Mouse (Mus musculus) neural tube, postnatal 0 days (tissue): Measurements from ENCODE around the gene Bcl2l2. TPM values are rescaled to one million over a fixed set of nuclear protein-coding genes. Genes with fewer than 3 reads are reported as not detected.

Experiments used
- polyA plus RNA-seq: library from polyadenylated mRNA; unstranded; fragments of >200 nt; fragmentation: Nextera tagmentation; extraction: Ambion mirVana; gene quantifications from 2 replicates; pipeline ENCODE4 v1.2.1, GENCODE M21; 2015

The Bcl2l2 gene
- polyA plus RNA-seq = 4.3 and 5.6 TPM in 2 replicates

DNA sequence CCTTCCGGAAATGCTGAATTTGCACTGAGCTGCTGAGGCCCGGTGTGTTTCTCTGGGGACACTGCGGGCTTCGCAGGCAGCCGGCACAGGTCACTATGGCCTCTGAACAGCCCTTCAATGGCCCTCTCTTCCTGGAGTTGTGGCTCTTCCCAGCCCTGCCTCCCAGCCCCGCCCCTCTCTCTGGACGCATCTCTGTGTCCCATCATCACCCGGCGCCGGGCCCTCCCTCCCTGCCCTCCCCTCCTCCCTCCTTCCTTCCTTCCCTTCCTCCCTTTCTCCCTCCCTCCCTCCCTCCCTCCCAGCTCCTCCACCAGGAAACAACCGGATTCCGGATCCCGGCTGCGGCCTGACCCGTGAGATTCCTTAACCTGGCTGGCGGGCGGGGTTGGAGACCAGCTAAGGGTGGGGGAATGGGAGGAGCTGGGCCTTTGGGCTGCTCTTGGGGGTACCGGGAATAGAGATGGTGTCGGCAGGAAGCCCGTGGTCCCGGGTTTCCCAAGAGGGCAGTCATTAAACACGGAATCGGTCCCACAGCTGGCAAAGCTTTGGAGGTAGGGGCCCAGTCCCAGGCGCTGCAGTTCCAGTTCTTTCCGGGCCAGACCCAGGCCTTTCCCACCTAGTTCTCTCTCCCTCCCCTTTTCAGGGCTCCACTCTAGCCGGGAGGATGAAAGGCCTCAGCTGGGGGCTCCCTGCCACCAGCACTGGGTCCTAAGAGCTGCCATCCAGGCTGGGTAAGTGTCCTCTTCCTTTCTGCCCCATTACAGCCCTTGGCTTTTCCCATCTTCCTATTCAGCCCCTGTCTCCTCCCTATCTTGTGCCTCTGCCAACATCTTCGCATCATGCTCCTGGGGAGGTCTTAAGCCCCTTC lies at the start of gene Bcl2l2, which contains the start of gene Gm20521:
Gene Bcl2l2 (plus strand): TSS at position 224 of the 868 bp plus-strand sequence.
Gene Gm20521 (plus strand): TSS at position 288 of the 868 bp plus-strand sequence.

DNA sequence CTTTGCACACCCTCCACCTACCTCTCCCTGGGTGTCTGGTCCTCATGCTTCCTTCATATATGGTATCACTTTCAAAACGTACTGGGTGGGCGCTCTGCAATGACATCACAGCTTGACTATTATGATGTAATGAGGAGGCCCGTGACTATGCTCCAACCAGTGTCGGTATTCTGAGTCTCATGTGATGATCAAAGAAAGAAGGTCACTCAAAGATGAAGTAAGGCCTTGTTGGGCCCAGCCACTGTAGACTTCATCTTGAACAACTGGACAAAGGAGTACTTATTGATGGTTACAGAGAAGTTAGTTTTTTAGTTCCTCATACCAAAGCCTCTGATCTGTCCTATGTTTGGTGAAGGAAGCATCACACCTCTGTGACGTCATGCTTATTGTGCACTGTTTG lies 12.3 kb upstream of the Bcl2l2 start, which contains the start of gene Homez:
Gene Homez (minus strand): TSS at position 101 of the 400 bp plus-strand sequence.

DNA sequence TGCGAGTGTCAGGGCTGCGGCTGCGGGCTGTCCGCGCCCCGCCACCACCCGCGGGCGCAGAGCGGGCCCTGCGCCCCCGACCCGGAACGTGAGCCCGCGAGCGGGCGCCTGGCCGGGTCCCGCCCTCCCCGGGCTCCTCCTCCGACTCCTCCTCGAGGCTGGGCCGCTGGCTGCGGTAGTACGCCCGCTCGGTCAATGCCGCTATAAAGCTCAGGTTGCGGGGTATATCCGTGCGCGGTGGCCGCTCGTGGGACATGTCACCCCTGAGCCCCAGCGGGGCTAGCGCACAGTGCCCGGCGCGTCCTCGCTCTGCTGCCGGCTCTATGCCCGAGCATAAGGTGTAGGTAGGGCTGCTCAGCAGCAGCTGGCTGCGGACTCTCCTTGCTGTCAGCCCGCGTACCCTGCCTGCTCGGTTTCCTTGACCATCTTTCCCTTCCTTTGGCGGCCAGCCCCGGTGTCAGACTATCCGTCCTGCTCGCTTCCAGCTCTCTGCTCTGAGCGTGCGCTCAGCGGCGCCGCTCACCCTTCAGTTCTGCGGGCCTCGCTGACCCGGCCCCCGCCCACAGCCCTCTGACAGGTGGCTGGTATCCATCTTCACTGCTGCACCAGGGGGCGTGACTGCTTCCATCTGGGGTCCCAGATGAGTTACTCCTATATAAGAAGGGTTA lies 6.0 kb upstream of the Bcl2l2 start, which contains the start of gene Ppp1r3e:
Gene Ppp1r3e (minus strand): TSS at position 503 of the 668 bp plus-strand sequence.

DNA sequence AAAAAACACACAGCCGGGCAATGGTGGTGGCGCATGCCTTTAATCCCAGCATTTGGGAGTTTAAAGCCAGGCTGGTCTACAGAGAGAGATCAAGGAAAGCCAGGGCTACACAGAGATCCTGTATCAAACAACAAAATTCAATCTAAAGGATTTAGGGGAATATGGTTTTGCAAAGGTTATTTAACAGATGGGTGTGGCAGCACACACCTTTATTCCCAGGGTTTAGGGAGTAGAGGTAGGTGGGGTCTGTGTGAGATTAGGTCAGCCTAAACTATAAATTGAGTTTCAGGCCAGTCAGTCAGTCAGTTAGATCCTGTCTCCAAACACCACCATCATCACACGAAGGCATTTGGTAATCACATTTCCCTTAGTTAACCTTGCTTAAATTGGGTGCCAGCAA lies 9.0 kb downstream of the Bcl2l2 start, which contains the start of gene Pabpn1:
Gene Pabpn1 (plus strand): TSS at position 301 of the 400 bp plus-strand sequence.

DNA sequence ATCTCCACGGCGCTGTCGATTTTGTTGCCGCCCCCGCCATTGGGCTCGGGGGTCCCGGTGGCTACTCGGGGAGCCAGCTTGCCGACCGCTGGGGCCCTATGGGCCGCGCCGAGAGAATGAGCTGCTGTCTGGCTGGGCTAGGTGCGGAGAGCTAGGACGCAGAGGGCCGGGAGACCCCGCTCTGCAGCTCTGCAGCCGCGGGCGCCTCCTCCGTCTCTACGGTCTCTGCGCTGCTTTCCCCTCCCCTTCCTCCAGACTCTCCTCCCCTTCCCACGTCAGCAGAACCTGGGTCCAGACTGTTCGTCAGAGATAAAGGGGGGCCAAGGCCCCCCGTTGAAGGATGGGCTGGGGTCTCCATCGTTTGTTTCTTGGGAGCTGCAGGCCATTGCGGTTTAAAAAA lies 29.7 kb downstream of the Bcl2l2 start, which contains the start of gene Slc22a17:
Gene Slc22a17 (minus strand): TSS at position 247 of the 400 bp plus-strand sequence.

DNA sequence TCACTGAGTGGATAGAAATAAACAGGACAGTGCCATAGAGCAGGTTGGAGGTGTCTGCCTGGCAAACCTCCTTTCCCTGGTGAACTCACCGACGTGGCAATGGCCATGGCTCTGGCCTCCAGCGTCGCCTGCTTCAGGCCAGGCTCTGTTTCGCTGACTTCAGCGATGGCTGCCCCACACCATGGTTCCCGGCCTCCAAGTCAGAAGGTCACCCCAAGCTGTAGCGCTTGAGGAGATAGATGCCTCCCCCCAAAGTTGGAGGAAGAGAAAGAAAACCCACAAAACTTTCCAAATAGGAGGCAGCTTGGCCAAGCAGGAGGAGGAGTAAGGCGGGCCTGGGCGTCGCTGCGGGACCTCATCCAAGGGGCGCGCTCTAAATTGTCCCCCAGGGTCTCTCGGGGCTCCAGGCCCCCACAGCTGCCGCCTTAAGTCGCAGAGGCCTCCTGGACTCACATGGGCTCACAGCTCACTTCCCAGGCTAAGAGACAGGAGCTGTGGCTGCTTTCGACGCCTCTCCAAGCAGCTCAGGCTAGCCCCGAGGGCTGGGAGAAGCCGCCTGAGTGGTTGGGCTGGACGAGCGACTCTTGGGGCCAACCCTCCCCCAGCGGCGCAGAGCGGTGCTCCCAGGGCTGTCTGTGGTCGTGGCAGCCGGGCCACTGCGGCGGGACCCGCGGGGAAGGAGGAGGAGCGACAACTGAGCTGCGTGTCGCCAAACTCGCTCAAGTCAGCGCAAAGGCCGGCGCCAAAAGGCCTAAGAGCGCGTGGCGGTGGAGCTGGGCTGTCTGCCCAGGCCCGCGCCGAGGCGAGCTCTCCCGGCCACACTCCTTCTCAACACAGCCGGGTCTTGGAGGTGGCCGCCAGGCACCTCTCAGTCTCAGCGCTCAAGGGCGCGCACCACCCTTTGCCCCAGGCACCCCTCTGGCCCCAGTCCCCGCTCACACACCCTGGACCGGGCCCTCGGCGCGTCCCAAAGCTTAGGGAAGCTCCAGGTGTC lies 42.5 kb downstream of the Bcl2l2 start, which contains the start of gene Efs:
Gene Efs (minus strand): TSS at position 778 of the 994 bp plus-strand sequence.

DNA sequence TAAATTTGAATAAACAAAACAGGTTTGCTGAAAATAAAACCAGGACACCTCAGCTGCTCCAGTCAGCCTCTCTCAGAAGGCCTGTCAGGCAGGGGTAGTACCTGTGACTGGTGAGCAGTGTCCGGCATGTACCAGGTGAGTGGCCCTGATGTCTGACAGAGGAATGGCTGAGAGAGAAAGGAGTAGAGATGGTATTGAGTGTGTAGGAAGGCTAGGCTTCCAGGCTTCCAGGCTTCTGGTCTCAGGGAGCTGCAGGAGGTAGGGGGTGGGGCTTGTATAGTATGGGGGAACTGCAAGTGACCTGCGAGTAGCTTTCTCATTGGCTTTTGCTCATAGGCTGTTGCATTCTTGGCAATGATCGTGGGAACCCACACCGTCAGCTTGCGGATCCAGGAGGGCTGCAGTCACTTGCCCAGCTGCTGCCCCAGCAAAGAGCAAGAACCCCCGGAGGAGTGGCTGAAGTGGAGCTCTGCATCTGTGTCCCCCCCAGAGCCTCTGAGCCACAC lies 49.5 kb downstream of the Bcl2l2 start, which contains the start of gene Il25:
Gene Il25 (plus strand): TSS at position 51 of the 506 bp plus-strand sequence.

DNA sequence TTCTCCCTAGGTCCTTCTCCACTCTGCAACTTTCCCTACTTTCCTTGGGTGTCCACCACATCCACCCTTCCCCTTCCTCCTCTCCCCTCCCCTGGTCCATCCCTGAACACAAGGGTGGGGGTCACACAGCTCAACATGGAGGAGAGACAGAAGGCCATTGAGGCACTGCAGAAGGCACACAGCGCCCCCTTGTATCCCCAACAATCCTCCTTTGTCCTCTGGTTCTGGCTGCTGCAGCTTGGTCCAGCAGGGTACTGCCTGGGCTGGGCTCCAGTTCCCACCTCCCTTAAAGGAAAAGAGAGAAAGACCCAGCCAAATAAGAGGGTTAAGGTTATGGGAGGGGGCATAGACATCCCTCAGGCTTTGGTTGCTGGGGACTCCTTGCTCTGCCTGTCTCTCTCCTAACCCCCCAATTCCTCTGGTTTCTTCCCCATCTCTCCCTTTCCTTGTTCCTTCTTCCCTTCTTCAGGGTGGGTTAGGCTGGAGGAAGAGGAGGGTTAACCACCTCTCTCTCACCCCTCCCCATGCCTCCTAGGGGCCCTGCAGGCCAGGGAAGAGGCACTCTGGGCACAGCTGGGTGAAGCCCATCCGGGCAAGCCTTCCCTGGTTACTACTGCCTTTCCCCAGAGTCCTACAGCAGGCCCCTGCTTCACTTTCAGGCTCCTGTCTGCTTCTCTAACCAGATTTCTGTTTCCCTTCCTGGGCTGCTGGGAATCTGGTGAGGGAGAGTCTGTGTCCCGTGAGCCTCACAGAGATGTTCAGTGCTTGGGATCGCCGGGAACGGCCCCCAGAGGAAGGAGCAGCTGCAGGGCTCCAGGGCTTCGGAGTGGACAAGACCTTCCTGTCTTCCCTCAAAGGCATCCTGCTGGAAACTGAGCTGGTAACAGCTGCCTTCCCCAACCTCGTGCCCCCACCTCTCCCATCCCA lies 53.0 kb downstream of the Bcl2l2 start, which contains the start of gene Cmtm5:
Gene Cmtm5 (plus strand): TSS at position 358 of the 927 bp plus-strand sequence.

Other genes with a start within 250 kb of the Bcl2l2 start
- gene Gm17606, start 242.4 kb upstream of the Bcl2l2 start, polyA plus RNA-seq = not detected in 2 replicates
- 12.4 and 12.7 TPM in 2 replicates for gene Cdh24, start 242.0 kb upstream of the Bcl2l2 start, polyA plus RNA-seq
- gene 1700123O20Rik, start 197.2 kb upstream of the Bcl2l2 start, polyA plus RNA-seq = 61.4 and 65.9 TPM in 2 replicates
- gene Acin1, start 196.4 kb upstream of the Bcl2l2 start, polyA plus RNA-seq = 92.8 and 99.3 TPM in 2 replicates
- gene Gm29776, start 184.5 kb upstream of the Bcl2l2 start, polyA plus RNA-seq = 0.22 and 0.23 TPM in 2 replicates
- 0.17 TPM in 1 of 2 replicates, not detected in the other for gene Cebpe, start 171.2 kb upstream of the Bcl2l2 start, polyA plus RNA-seq
- gene Slc7a8, start 101.4 kb upstream of the Bcl2l2 start, polyA plus RNA-seq = 5.2 and 6.2 TPM in 2 replicates
- gene Rnf212b, start 69.2 kb upstream of the Bcl2l2 start, polyA plus RNA-seq = not detected in 2 replicates
- 8.5 and 10.5 TPM in 2 replicates for gene Homez, start 12.4 kb upstream of the Bcl2l2 start, polyA plus RNA-seq
- gene Ppp1r3e, start 5.8 kb upstream of the Bcl2l2 start, polyA plus RNA-seq = 7.9 and 8.4 TPM in 2 replicates
- gene Gm20521, start 64 bp downstream of the Bcl2l2 start, polyA plus RNA-seq = not detected in 2 replicates
- gene Pabpn1, start 9.1 kb downstream of the Bcl2l2 start, polyA plus RNA-seq = 150 and 168 TPM in 2 replicates
- 466 and 485 TPM in 2 replicates for gene Slc22a17, start 29.8 kb downstream of the Bcl2l2 start, polyA plus RNA-seq
- gene Efs, start 42.7 kb downstream of the Bcl2l2 start, polyA plus RNA-seq = 14.2 and 14.9 TPM in 2 replicates
- 0.43 and 0.81 TPM in 2 replicates for gene Il25, start 49.3 kb downstream of the Bcl2l2 start, polyA plus RNA-seq
- 73.0 and 76.3 TPM in 2 replicates for gene Cmtm5, start 52.9 kb downstream of the Bcl2l2 start, polyA plus RNA-seq
- gene Myh6, start 83.5 kb downstream of the Bcl2l2 start, polyA plus RNA-seq = 1.7 and 2.0 TPM in 2 replicates
- gene Gm17428, start 93.6 kb downstream of the Bcl2l2 start, polyA plus RNA-seq = not detected in 2 replicates
- 4.2 and 4.5 TPM in 2 replicates for gene Myh7, start 111.2 kb downstream of the Bcl2l2 start, polyA plus RNA-seq
- 46.3 and 47.4 TPM in 2 replicates for gene Ngdn, start 132.1 kb downstream of the Bcl2l2 start, polyA plus RNA-seq
- gene Zfhx2, start 208.9 kb downstream of the Bcl2l2 start, polyA plus RNA-seq = 11.3 and 14.4 TPM in 2 replicates
- 25.0 and 26.2 TPM in 2 replicates for gene Thtpa, start 211.4 kb downstream of the Bcl2l2 start, polyA plus RNA-seq
- gene Ap1g2, start 223.2 kb downstream of the Bcl2l2 start, polyA plus RNA-seq = 3.7 and 4.3 TPM in 2 replicates
- gene Jph4, start 233.6 kb downstream of the Bcl2l2 start, polyA plus RNA-seq = 40.1 and 45.6 TPM in 2 replicates